Mouse (Mus musculus) spleen, adult 2 months (tissue): Measurements from ENCODE around the gene Bri3. TPM values are rescaled to one million over a fixed set of nuclear protein-coding genes. Genes with fewer than 3 reads are reported as not detected.
"Not testable (repeated sequence)": the region's sequence is repeated elsewhere in the genome, so short reads cannot be mapped to it uniquely, and the experiment has no call there.

Experiments used
- DNase-seq, 2 experiments: peaks; one replicate each; pipeline versions ENCODE4 v3.0.0 to v3.0.0-alpha.2; 2012 to 2021; ENCODE audit warnings: low spot score in 2 of 2, low read depth in 1 of 2
- H3K27ac ChIP-seq: fragments of 200-500 bp; 2 replicates; pipeline ENCODE4 v1.5.1; 2012; ENCODE audit warnings: low read length, inconsistent platforms; ENCODE audit not compliant: insufficient read depth
- H3K27me3 ChIP-seq: fragments of 200-500 bp; 2 replicates; pipeline ENCODE4 v1.6.1; 2012; ENCODE audit warnings: mild to moderate bottlenecking, moderate library complexity, low read length, inconsistent platforms; ENCODE audit not compliant: control insufficient read depth, insufficient read depth
- H3K36me3 ChIP-seq: fragments of 200-500 bp; 2 replicates; pipeline ENCODE4 v1.6.1; 2012; ENCODE audit warnings: mild to moderate bottlenecking, low read length, inconsistent platforms; ENCODE audit not compliant: control insufficient read depth, insufficient read depth
- H3K4me1 ChIP-seq: fragments of 200-500 bp; 2 replicates; pipeline ENCODE4 v1.6.1; 2011; ENCODE audit warnings: inconsistent platforms; ENCODE audit not compliant: control insufficient read depth, insufficient read depth, insufficient read length
- H3K4me3 ChIP-seq: fragments of 200-500 bp; 2 replicates; pipeline ENCODE4 v1.5.1; 2011; ENCODE audit warnings: mild to moderate bottlenecking, inconsistent platforms; ENCODE audit not compliant: insufficient read depth, insufficient read length; ENCODE audit errors: extremely low read depth
- CTCF ChIP-seq: fragments of 200-500 bp; IDR thresholded peaks from 2 replicates; pipeline ENCODE4 v1.5.1; 2011; ENCODE audit warnings: mild to moderate bottlenecking, inconsistent platforms; ENCODE audit not compliant: insufficient read depth, insufficient read length, insufficient replicate concordance; ENCODE audit errors: extremely low read depth
- POLR2A ChIP-seq: fragments of 200-500 bp; IDR thresholded peaks from 2 replicates; pipeline ENCODE4 v1.6.1; 2011; ENCODE audit warnings: low read depth, low read length, inconsistent platforms
- WGBS: fragments of 180-500 bp; shearing (Covaris S2); methylation state at CpG from one replicate; pipeline ENCODE4 v1.1.7; 2018; 5-methylcytosine and 5-hydroxymethylcytosine counted together
- polyA plus RNA-seq: library from polyadenylated mRNA; depleted of rRNA; stranded (reverse); fragments of >200 nt; gene quantifications from 2 replicates; pipeline ENCODE4 v1.2.3, GENCODE M21; 2012

The Bri3 gene
- polyA plus RNA-seq, 1 experiment, result 50.2 TPM

DNA sequence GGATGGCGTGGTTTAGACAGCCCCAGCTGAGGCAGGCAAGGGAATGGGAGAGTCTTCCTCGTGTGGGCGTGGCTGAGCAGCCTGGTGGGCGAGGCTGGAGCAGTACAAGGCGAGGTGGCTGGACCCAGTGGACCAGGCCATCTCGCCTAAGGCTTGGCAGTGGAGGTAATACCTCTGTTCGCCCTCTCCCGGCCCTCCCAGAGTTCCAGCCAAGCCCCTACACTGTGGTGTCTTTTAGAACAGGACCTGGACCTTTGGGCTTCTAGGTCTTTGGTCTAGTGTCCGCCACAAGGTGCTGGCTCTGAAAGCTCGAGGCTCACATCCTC is 114.3 kb downstream of the Bri3 start:
- Histone ChIP-seq H3K4me3 (peak overlapping the region; percentile 52; the same call in 1 of the 2 replicates), H3K27me3 (peaks cover 9% of the 10 kb centered on the region), H3K36me3 (no peaks in the 10 kb centered on the region), H3K27ac (no peak overlapping the region), H3K4me1 (peaks cover 5% of the 10 kb centered on the region)
- no peak for DNase-seq
- 10% methylated on average over 10 of the region's 10 CpGs for WGBS
- no peak for TF ChIP-seq POLR2A
- TF ChIP-seq CTCF, result no peak

- no peak for DNase-seq
- H3K4me3 ChIP-seq, result no peak overlapping the region
- H3K27ac ChIP-seq, result no peak overlapping the region
- H3K36me3 ChIP-seq, result no peaks in the 10 kb centered on the region
- WGBS, result 78% methylated on average over 6 of the region's 6 CpGs
- TF ChIP-seq POLR2A (no peak), CTCF (no peak)
- H3K4me1 ChIP-seq, result peaks cover 5% of the 10 kb centered on the region
- peaks cover 9% of the 10 kb centered on the region for H3K27me3 ChIP-seq
Observed at GRCm38 (mm10) chr5:144359886-144360285, 115.6 kb downstream of the Bri3 start.

DNA sequence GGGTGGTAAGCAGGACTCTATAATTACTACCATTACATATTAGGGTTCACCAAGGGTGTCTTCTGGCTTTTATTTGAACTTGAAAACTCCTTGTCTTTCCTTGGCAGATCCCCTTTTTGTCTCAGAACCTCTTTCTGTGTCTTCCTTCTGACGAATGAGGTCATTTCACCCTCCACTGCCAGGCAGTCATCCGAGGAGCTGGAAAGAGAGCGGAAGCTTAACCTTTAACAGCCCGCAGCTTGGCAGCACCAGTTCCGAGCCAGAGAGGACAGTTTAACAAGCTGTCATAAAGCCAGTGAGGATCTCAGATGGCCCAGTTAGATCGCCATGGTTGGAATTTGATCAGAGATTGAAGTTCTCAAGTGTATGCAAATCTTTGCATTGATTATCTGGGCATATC is 116.1 kb downstream of the Bri3 start:
- 64% methylated on average over 6 of the region's 6 CpGs for WGBS
- no peak overlapping the region for H3K4me3 ChIP-seq
- H3K27ac ChIP-seq, result no peak overlapping the region
- peaks cover 9% of the 10 kb centered on the region for H3K27me3 ChIP-seq
- DNase-seq, result no peak
- TF ChIP-seq CTCF (no peak), POLR2A (no peak)
- H3K36me3 ChIP-seq, result no peaks in the 10 kb centered on the region
- peaks cover 5% of the 10 kb centered on the region for H3K4me1 ChIP-seq

DNA sequence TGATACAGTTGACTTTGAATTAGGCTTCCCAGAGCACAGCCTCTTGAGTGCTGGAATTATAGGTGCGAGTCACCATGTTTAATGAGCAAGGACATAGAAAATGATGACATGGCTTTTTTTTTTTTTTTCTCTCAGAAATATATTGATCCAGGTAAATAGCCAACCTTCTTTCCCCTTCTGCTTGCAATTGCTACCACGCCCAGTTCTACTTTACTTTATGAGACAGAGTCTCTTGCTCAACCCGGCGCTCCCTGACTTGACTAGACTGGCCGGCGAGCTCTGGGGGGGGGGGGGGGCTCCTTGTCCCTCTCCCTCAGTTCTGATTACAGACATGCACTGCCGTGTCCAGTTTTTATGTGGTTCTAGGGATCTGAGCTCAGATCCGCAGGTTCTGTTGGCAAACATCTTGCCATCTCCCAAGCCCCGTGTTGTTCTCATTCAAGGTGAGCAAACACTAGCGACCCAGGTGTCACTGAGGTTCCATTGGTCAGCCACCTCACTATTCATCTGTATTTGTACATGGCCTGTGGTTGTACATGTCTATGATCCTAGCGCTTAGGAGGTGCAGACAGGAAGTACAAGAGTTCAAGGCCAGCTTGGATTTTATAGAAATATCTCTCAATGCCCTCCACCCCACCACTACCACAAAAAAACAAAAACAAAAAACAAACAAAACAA is 120.6 kb downstream of the Bri3 start:
- Histone ChIP-seq H3K36me3 (no peaks in the 10 kb centered on the region), H3K4me1 (no peaks in the 10 kb centered on the region), H3K27ac (no peak overlapping the region), H3K27me3 (no peaks in the 10 kb centered on the region), H3K4me3 (no peak overlapping the region)
- WGBS, result 88% methylated on average over 11 of the region's 11 CpGs
- no peak for DNase-seq
- TF ChIP-seq POLR2A (no peak), CTCF (no peak)

DNA sequence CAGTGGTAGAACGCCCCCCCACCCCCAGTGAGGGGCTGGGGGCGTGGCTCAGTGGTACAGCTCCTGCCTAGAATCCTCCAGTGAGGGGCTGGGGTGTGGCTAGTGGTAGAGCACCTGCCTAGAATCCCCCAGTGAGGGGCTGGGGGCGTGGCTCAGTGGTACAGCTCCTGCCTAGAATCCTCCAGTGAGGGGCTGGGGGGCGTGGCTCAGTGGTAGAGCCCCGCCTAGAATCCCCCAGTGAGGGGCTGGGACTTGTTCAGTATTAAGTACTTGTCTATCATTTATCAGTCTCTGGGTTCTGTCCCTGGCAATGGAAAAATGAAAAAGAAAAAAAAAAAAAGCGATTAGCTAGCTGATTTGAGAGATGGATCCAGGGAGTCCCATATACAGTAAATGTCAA is 122.3 kb downstream of the Bri3 start:
- H3K36me3 ChIP-seq, H3K27me3 ChIP-seq, H3K4me1 ChIP-seq, H3K27ac ChIP-seq, DNase-seq, H3K4me3 ChIP-seq: not testable (repeated sequence)
- 76% methylated on average over 6 of the region's 6 CpGs for WGBS

- Histone ChIP-seq H3K4me1 (no peaks in the 10 kb centered on the region), H3K36me3 (no peaks in the 10 kb centered on the region), H3K4me3 (no peak overlapping the region), H3K27ac (no peak overlapping the region), H3K27me3 (no peaks in the 10 kb centered on the region)
- no peak for TF ChIP-seq POLR2A
- no peak for TF ChIP-seq CTCF
- no peak for DNase-seq
- WGBS, result 81% methylated on average over 9 of the region's 9 CpGs
Observed at GRCm38 (mm10) chr5:144368661-144369205, 124.5 kb downstream of the Bri3 start.

GRCm38 (mm10) chr5:144370986-144371385 is 126.7 kb downstream of the Bri3 start:
- no peaks in the 10 kb centered on the region for H3K4me1 ChIP-seq
- no peak overlapping the region for H3K27ac ChIP-seq
- 49% methylated on average over 6 of the region's 6 CpGs for WGBS
- no peak for TF ChIP-seq CTCF
- no peak for TF ChIP-seq POLR2A
- no peak for DNase-seq
- H3K36me3 ChIP-seq, result no peaks in the 10 kb centered on the region
- H3K27me3 ChIP-seq, result no peaks in the 10 kb centered on the region
- no peak overlapping the region for H3K4me3 ChIP-seq
